Mouse (Mus musculus): ENCODE results near the gene Nos3. TPM values are rescaled to one million over a fixed set of nuclear protein-coding genes. Genes with fewer than 3 reads are reported as not detected.

The Nos3 gene
- total and polyA plus RNA-seq, 3 experiments, result 0.09 to 0.23 (median 0.22) TPM

DNA sequence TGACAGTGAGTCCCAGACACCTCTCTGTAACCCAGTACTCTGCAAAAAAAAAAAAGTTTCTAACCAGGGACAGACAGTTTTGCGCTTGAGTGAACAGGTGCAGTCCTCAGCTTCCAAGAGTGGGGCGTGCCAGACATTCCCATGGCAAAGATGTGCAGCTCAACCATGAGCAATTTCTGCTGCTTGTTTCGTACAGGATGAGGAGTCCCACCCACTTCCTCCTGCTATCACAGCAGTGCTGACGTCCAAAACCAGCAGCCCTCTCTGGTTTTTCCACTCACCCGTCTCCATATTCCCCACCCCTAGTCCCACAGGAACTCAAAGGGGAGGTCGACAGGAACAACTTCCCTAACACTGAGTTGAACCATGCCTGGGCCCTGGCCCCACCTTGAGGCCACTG lies 19.8 kb downstream of the Nos3 start:
- Histone ChIP-seq H3K4me3 (ENCODE audit: low read depth, low read length) (peak overlapping the region; percentile 76; the same call in 1 of the 2 replicates), H3K27me3 (ENCODE audit: insufficient read depth, low read length) (peaks cover 34% of the 10 kb centered on the region), H3K4me1 (ENCODE audit: insufficient read depth, low read depth, low read length) (peaks cover 70% of the 10 kb centered on the region), H3K36me3 (replicated peaks) (no peaks in the 10 kb centered on the region), H3K9me3 (replicated peaks) (peaks cover 13% of the 10 kb centered on the region)
- TF ChIP-seq CTCF (IDR thresholded peaks at IDR 0.05; ENCODE audit: low read depth, low read length), result no peak
- TF ChIP-seq POLR2AphosphoS5 (IDR thresholded peaks at IDR 0.05; ENCODE audit: insufficient replicate concordance, low read depth, low read length), result no peak
- no peak for TF ChIP-seq GATA1 (IDR thresholded peaks at IDR 0.05; ENCODE audit: borderline replicate concordance, low read length)
- no peak for TF ChIP-seq GATA2 (IDR thresholded peaks at IDR 0.05; ENCODE audit: borderline replicate concordance, low read depth, low read length)
- ATAC-seq (ENCODE audit: extremely low read depth, insufficient number of reproducible peaks, low FRiP score, poor library complexity, severe bottlenecking) (no peak), DNase-seq (ENCODE audit: low spot score) (peak; percentile 24)

DNA sequence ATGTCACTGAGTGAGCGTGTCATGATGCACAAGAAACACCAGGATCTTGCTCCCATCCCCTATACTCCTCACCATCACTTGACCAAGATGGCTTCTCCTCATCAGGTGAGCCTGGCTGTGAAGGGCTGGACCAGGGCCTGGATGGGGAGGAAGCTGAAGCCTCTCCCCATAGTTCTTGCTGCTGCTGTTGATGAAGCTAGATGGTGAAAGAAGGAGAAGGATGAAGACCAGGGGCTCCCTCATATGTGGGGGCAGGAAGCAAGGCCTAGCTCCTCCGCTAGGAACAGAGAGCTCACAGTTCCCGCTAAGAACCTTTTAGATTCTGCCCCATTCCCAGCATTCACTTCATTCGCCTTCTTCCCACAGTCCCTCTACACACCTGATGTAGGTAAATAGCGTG lies 20.8 kb downstream of the Nos3 start:
- TF ChIP-seq CTCF (IDR thresholded peaks at IDR 0.05; ENCODE audit: low read depth, low read length) (no peak), GATA2 (IDR thresholded peaks at IDR 0.05; ENCODE audit: borderline replicate concordance, low read depth, low read length) (no peak), POLR2AphosphoS5 (IDR thresholded peaks at IDR 0.05; ENCODE audit: insufficient replicate concordance, low read depth, low read length) (no peak), TAL1 (conservative IDR thresholded peaks at IDR 0.05; ENCODE audit: low read depth, low read length) (no peak), GATA1 (IDR thresholded peaks at IDR 0.05; ENCODE audit: borderline replicate concordance, low read length) (no peak)
- H3K9me3 ChIP-seq (replicated peaks), result peaks cover 13% of the 10 kb centered on the region
- H3K4me3 ChIP-seq (ENCODE audit: low read depth, low read length), result no peak overlapping the region
- peaks cover 25% of the 10 kb centered on the region for H3K27me3 ChIP-seq (ENCODE audit: insufficient read depth, low read length)
- ATAC-seq (ENCODE audit: extremely low read depth, insufficient number of reproducible peaks, low FRiP score, poor library complexity, severe bottlenecking) (no peak), DNase-seq (ENCODE audit: low spot score) (no peak)
- H3K4me1 ChIP-seq (ENCODE audit: insufficient read depth, low read depth, low read length), result peaks cover 76% of the 10 kb centered on the region
- no peaks in the 10 kb centered on the region for H3K36me3 ChIP-seq (replicated peaks)

DNA sequence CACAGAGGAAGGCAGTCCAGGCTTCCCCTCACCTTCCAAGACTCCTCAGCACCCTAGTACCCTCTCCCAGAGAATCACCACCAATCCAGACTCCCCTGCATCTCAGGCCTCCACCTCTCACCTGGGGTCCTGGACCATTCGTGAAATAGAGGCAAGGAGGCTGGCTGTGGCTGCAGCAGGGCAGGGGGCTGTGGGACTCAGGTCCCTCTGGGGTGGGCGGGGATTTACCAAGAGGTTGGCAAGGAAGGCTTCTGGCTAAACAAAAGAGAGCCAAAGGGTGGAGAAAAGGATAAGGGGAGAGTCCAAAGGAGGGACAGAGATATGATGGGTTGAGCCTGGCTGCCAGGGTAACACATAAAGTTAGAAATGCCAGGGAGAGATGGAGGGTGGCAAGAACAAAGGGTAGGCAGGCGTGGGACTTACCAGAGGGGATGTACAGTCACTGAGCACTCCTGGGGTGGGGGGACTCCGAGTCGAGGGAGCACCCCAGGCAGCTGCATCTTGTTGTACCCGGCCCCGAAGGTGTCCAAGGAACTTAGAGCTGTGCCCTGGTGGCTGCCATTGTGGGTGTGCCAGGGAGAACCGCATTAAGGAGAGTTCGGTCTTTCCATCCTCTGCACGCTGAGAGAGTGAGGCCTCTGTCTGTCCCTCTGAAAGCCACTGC lies 21.4 kb downstream of the Nos3 start:
- ATAC-seq (ENCODE audit: extremely low read depth, insufficient number of reproducible peaks, low FRiP score, poor library complexity, severe bottlenecking), result no peak
- no peak for TF ChIP-seq GATA2 (IDR thresholded peaks at IDR 0.05; ENCODE audit: borderline replicate concordance, low read depth, low read length)
- TF ChIP-seq GATA1 (IDR thresholded peaks at IDR 0.05; ENCODE audit: borderline replicate concordance, low read length), result no peak
- TF ChIP-seq CTCF (IDR thresholded peaks at IDR 0.05; ENCODE audit: low read depth, low read length), result no peak
- no peak for TF ChIP-seq POLR2AphosphoS5 (IDR thresholded peaks at IDR 0.05; ENCODE audit: insufficient replicate concordance, low read depth, low read length)
- no peak for TF ChIP-seq TAL1 (conservative IDR thresholded peaks at IDR 0.05; ENCODE audit: low read depth, low read length)
- H3K27me3 ChIP-seq (ENCODE audit: insufficient read depth, low read length), result peaks cover 25% of the 10 kb centered on the region

DNA sequence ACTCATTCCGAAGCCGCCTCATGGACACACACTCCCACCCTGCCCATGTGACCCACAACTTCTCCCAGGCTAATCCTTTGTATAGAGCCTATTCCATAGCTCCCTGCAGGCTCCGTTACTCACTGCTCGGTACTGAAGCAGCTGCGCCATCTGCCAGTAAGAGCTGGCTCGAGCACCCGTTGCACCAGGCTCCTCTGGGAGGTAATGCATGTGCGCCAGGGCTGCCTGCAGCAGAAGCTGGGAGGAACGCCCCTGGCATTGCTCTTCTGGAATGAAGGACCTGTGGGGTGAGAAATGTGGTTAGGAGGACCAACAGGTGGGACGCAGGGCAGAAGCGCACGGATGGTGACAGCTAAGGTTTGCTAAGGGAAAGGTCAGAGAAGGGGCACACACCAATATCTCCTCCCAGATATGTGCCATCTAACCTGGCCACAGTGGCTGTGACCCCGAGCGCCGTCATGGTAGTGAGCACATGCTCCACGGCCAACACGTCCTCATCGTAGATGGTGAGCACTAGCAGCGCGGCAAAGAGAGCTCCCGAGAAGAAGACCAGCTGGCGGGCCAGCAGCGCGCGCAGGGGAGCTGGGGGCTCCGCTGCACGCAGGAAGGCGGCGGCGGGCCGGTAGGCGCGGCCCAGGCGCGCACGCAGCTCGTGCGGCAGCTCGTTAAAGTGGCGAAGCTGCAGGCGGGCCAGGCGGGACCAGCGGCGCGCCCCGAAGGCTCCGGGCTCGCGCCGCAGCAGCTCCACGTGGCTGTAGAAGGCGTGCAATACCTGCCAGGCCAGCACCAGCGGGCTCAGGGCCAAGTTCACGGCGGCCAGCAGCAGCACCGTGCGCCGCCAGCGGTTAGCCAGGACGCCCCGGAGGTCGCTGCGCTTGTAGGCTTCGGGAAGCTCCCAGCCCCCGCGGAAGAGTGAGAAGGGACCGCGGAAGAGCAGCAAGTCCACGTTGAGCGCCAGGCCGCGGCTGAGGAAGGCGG lies 22.9 kb downstream of the Nos3 start:
- H3K4me1 ChIP-seq (ENCODE audit: insufficient read depth, low read depth, low read length), result peaks cover 75% of the 10 kb centered on the region
- H3K27me3 ChIP-seq (ENCODE audit: insufficient read depth, low read length), result peaks cover 20% of the 10 kb centered on the region
- H3K36me3 ChIP-seq (replicated peaks), result peaks cover 2% of the 10 kb centered on the region
- TF ChIP-seq TAL1 (conservative IDR thresholded peaks at IDR 0.05; ENCODE audit: low read depth, low read length), result no peak
- DNase-seq (ENCODE audit: low spot score) (no peak), ATAC-seq (ENCODE audit: extremely low read depth, insufficient number of reproducible peaks, low FRiP score, poor library complexity, severe bottlenecking) (no peak)
- H3K4me3 ChIP-seq (ENCODE audit: low read depth, low read length), result peak overlapping the region; percentile 16; the same call in 1 of the 2 replicates
- H3K9me3 ChIP-seq (replicated peaks), result peaks cover 13% of the 10 kb centered on the region

More for the DNA sequence above, 21.4 kb downstream of the Nos3 start:
- peaks cover 13% of the 10 kb centered on the region for H3K9me3 ChIP-seq (replicated peaks)
- no peaks in the 10 kb centered on the region for H3K36me3 ChIP-seq (replicated peaks)
- no peak overlapping the region for H3K4me3 ChIP-seq (ENCODE audit: low read depth, low read length)
- H3K4me1 ChIP-seq (ENCODE audit: insufficient read depth, low read depth, low read length), result peaks cover 74% of the 10 kb centered on the region
- DNase-seq (ENCODE audit: low spot score), result no peak

DNA sequence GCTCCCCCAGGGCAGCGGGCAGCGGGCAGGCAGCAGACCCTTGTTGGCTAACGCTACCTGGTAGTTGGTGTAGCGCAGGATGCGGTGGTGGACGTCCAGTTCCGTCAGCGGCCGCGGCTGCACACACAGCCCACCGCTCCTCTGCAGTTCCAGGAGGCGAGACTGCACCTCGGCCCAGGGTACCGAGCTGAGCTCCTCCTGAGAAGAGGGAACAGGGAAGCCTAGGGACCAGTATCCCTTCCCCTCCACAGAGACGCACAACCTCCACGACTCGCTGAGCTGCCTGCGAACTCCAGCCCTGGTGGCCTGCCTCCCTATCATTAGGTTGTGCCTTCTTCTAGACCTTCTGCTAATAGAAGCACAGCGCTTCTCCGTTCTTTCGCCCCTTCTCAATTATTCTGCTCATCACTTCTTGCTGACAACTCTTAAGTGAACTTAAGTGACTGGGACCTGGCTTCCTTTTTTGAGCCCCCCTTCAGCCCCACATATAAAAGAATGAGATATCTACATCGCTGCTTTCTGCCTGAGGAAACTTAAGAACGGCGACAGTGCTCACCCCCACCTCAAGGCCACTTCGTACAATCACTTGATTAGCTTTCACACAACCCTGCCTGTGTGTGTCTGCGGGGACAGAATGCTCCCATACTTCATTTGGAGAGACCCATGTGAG lies 23.8 kb downstream of the Nos3 start:
- H3K4me1 ChIP-seq (ENCODE audit: insufficient read depth, low read depth, low read length), result peaks cover 75% of the 10 kb centered on the region
- peaks cover 13% of the 10 kb centered on the region for H3K9me3 ChIP-seq (replicated peaks)
- TF ChIP-seq POLR2AphosphoS5 (IDR thresholded peaks at IDR 0.05; ENCODE audit: insufficient replicate concordance, low read depth, low read length) (no peak), TAL1 (conservative IDR thresholded peaks at IDR 0.05; ENCODE audit: low read depth, low read length) (no peak), CTCF (IDR thresholded peaks at IDR 0.05; ENCODE audit: low read depth, low read length) (no peak), GATA1 (IDR thresholded peaks at IDR 0.05; ENCODE audit: borderline replicate concordance, low read length) (no peak), GATA2 (IDR thresholded peaks at IDR 0.05; ENCODE audit: borderline replicate concordance, low read depth, low read length) (no peak)
- DNase-seq (ENCODE audit: low spot score), result no peak
- peak overlapping the region; percentile 16; the same call in 1 of the 2 replicates for H3K4me3 ChIP-seq (ENCODE audit: low read depth, low read length)
- ATAC-seq (ENCODE audit: extremely low read depth, insufficient number of reproducible peaks, low FRiP score, poor library complexity, severe bottlenecking), result no peak
- peaks cover 20% of the 10 kb centered on the region for H3K27me3 ChIP-seq (ENCODE audit: insufficient read depth, low read length)
- peaks cover 2% of the 10 kb centered on the region for H3K36me3 ChIP-seq (replicated peaks)
